Mouse (Mus musculus) spleen, adult 12 weeks (tissue): ENCODE measurements around the gene Gm11938.
"Not testable (repeated sequence)": the region's sequence is repeated elsewhere in the genome, so short reads cannot be mapped to it uniquely, and the experiment has no call there.

Experiments
- DNase-seq: peaks from one replicate; pipeline ENCODE4 v3.0.0; 2022; ENCODE audit warnings: low spot score

Gm11938 gene

DNA sequence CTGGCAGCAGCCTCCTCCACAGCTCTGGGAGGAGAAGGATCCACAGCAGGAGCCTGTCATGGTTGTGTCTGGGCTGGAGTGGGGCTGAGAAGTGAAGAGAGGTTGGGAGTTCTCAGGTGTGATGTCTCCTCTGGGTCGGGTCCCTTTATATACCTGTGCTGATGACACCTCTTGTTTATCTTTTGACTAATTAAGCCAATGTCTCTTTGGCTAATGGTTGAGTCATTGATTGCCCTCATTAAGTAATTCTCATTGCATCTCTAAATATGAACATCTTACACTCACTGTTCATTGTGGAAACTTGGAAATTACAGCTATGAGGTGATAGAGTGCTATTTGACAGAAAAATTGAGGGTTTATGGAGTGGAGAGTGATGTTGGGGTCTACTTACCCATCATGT lies at the start of gene Gm11938:
Gene Gm11938, minus strand, starts transcription at position 101 of the 400 bp plus-strand sequence.
- DNase-seq = not testable (repeated sequence)

- DNase-seq = no peak
Measured at GRCm38 (mm10) chr11:99650136-99650535, 47.0 kb upstream of the Gm11938 start, which contains the start of gene Gm11555. Gene Gm11555, minus strand, starts transcription at chr11:99650236.

DNA sequence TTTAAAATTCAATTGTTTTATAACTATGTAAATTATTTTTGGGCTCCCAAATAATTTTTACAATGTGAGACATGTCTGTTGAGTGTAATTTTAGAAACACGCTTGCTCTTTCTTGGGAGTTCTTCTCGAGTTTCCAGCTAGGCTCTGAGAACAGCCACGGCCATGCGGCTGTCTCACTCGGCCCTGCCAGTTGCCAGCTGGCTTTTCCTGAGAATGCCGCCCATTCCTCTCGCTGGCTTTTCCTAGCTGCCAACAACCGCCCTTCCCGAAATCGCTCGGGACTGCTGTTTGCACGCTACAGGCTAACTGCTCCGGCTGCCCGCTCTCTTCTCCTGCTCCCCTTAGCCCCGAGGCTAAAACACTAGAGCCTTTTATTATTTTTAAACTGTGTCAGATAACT lies 43.3 kb upstream of the Gm11938 start:
- no peak for DNase-seq

DNA sequence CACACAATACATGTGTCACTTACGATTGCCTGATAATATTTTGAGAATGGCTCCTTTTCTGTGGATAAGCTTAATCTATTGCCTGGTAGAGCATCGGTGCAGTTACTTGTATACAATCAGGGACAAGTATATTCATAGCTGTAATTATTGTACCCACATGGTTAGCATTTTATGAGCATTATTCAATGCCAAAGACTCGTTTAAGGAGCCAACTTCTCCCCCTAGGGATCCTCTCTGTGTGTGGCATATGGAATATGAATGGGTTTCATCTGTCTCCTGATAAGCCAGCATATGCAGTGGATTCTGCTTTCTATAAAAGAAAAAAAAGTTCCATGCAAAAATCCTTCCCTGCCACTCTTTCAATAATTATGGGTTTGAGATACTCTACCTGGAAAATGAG lies 41.2 kb upstream of the Gm11938 start:
- no peak for DNase-seq

DNA sequence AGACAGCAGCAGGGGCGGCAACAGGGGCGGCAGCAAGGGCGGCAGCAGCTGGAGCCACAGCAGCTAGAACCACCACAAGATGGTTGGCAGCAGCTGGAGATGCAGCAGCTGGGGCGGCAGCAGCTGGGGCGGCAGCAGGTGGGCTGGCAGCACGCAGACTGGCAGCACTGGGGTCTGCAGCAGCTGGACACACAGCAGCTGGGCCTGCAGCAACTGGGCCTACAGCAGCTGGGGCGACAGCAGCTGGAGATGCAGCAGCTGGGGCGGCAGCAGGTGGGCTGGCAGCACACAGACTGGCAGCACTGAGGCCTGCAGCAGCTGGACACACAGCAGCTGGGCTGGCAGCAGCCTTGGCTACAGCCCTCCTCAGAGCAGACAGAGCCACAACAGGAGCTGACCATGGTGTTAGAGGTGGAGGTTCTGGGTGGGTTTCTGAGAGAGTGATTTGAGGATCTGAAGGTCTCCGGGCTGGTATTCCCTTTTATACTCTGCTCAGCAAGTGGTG lies 40.6 kb upstream of the Gm11938 start, which contains the start of gene Krtap4-7:
Gene Krtap4-7, minus strand, starts transcription at position 455 of the 505 bp plus-strand sequence.
- not testable (repeated sequence) for DNase-seq

- DNase-seq = no peak
Measured at GRCm38 (mm10) chr11:99640926-99641325, 37.8 kb upstream of the Gm11938 start.

DNA sequence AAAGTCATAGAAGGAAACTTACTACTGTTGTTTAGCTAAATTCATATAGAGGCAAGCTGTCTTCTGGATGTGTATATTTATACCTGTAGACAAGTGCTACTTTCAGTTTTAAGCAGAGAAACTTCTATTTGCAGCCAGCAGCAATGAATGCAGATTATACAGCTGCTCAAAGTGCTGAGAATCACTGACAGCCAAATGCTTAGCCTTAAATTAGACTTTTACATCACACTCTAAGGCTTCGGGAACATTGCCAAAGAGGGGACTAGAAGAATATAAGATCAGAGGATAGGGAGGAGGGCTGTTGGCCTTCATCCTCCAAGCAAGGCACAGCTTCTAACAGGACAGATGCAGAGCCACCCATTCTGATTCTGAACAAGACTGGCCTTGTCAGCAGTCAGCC lies 34.0 kb upstream of the Gm11938 start:
- DNase-seq = no peak

DNA sequence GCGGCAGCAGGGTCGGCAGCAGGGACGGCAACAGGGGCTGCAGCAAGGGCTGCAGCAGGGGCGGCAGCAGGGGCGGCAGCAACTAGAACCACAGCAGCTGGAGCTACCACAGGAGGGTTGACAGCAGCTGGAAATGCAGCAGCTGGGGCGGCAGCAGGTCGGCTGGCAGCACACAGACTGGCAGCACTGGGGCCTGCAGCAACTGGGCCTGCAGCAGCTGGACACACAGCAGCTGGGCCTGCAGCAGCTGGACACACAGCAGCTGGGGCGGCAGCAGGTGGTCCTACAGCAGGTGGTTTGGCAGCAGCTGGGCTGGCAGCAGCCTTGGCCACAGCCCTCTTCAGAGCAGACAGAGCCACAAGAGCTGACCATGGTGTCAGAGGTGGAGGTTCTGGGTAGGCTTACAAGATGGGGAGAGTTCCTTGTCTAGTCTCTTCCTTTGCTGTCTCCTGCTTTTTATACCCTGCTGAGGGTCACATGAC lies 31.6 kb upstream of the Gm11938 start, which contains the start of gene Krtap4-2:
Gene Krtap4-2, minus strand, starts transcription at position 432 of the 482 bp plus-strand sequence.
- no peak for DNase-seq

GRCm38 (mm10) chr11:99633293-99633692 lies 30.2 kb upstream of the Gm11938 start:
- DNase-seq = no peak

- DNase-seq = no peak
Measured at GRCm38 (mm10) chr11:99630890-99631289, 27.8 kb upstream of the Gm11938 start.

DNA sequence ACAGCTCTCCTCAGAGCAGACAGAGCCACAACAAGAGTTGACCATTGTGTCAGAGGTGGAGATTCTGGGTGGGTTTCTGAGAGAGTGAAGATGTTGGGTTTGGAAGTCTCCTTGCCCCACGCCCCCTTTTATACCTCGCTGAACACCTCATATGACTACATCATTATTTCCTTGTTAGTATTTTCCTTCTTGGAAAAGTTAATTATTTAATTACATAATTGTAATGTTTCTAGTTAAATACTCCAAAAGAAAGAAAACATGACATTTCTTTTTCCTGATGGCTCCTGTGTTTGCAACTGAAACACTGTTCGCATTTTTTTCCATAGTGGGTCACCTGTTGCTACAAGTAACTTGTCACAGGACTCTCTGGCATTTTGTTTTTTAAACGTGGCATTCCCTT lies 25.0 kb upstream of the Gm11938 start, which contains the start of gene Krtap4-1:
Gene Krtap4-1, minus strand, starts transcription at position 101 of the 400 bp plus-strand sequence.
- no peak for DNase-seq

- DNase-seq = no peak
Measured at GRCm38 (mm10) chr11:99620335-99620734, 17.2 kb upstream of the Gm11938 start, which contains the start of gene Gm11562. Gene Gm11562, minus strand, starts transcription at chr11:99620435.

DNA sequence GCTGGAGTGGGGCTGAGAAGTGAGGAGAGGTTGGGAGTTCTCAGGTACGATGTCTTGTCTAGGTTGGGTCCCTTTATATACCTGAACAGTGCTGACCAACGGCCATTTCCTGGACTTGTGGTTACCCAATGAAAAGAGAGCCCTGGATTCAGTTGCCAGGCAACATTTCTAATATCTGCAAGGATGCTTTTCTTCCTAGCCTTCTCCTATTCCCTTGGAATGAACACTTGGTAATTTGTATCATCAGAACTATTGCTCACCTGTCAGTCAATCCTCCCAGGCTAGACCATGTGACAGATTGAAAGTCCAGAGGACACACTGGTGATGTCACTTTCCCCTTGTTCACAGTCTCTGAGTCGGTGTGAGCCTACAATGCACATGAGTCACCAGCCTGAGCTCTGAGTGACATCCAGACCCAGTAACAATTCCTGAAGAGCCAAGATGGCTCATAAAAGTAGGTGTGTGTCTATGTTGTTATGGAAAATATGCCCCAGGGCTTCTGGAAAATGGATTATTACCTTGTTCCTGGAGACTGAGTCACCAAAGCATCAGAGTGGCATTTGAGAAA lies 11.8 kb upstream of the Gm11938 start, which contains the start of gene Krtap2-4:
Gene Krtap2-4, minus strand, starts transcription at position 51 of the 568 bp plus-strand sequence.
- DNase-seq = no peak

- DNase-seq = not testable (repeated sequence)
Measured at GRCm38 (mm10) chr11:99610089-99610488, 7.0 kb upstream of the Gm11938 start, which contains the start of gene Gm11937. Gene Gm11937, minus strand, starts transcription at chr11:99610189.

DNA sequence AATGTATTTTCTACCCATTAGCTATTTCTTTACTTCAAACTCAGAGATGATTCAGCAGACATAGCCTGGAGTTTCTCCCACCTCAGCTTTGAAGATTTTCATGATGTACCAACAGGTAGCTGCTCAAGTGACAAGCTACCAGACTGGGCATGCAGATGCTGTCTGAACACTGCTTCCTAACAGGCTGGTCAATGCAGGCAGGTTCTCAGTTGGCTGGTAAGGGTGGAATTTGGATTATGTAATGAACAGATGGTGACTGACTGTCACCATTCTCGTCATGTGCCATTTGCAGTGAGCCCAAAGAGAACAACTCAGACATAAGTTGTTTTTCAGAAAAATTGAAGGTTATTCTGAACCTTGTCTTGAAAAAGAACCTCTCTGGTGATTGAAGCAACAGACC lies 6.0 kb upstream of the Gm11938 start:
- DNase-seq = no peak

- DNase-seq = not testable (repeated sequence)
Measured at GRCm38 (mm10) chr11:99597742-99598141, 5.4 kb downstream of the Gm11938 start, which contains the start of gene Krtap9-3. Gene Krtap9-3, minus strand, starts transcription at chr11:99598105.

- DNase-seq = no peak
Measured at GRCm38 (mm10) chr11:99590981-99591380, 12.1 kb downstream of the Gm11938 start, which contains the start of gene Krtap1-3. Gene Krtap1-3, minus strand, starts transcription at chr11:99591339.

DNA sequence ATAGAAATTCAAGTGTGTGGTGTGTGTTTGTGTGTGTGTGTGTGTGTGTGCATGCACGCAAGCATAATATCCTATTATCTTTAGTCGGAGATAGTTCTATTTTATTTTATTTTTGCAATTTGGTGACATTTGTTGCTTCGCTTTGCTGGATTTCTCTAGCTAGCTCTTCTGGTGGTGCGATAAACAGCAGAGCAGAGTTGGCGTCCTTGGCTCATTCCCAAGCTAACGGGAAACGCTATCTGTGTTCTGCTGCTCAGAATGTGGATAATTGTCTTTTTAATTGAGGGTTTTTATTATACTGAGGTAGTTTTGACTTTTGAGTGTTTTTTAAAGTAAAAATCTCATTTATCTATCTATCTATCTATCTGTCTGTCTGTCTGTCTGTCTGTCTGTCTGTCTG lies 18.0 kb downstream of the Gm11938 start:
- DNase-seq = no peak

DNA sequence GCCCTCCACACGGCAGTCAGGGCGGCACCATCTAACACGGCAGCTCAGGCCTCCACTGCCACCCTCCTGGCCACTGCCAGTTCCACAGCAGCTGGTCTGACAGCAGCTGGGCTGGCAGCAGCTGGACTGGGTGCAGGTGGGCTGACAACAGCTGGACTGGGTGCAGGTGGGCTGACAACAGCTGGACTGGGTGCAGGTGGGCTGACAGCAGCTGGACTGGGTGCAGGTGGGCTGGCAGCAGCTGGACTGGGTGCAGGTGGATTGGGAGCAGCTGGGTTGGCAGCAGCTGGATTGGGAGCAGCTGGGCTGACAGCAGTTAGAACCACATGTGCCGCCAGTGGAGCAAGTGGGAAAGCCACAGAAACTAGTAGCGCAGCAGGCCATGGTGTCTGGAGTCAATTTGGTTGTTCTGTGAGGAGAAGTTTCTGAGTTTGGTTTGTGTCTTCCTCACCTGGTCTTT lies 19.8 kb downstream of the Gm11938 start, which contains the start of gene Krtap1-4:
Gene Krtap1-4, minus strand, starts transcription at position 410 of the 460 bp plus-strand sequence.
- no peak for DNase-seq

DNA sequence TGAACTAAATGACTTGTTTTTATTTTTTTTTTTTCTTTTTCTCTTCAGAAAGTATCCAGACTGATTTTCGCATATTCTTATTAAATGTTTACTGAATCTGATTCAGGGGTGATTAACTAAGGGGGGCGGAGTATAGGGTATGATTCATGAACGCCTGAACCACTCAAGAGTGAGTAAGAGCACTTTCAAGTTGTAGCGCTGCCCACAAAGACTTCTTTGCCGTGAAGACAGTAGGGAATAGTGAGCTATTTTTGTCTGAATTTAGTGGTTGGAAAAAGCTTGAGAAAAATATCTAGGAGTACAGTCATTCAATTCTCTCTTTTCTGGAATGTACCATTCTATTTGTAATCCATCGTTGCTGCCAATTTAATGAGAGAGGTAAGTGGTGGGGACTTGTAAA lies 21.5 kb downstream of the Gm11938 start:
- DNase-seq = no peak

DNA sequence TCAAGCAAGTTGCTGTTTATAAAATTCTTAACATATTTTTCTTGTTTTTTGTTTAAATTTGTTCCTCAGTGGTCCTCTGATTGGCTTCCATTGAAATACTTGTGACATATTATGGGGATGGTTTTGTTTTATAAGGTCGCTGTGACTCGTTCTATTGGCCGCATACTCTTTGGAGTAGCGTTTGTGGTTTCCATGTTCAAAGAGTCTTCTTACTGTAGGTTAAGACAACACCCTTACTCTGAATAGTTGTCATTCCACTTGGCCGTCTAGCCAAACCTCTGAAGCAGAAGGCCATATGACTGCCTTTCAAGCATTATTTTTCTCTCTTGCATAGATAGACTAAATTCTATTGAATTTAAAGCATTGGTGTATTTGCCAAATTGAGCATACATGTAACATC lies 22.1 kb downstream of the Gm11938 start:
- DNase-seq = no peak

DNA sequence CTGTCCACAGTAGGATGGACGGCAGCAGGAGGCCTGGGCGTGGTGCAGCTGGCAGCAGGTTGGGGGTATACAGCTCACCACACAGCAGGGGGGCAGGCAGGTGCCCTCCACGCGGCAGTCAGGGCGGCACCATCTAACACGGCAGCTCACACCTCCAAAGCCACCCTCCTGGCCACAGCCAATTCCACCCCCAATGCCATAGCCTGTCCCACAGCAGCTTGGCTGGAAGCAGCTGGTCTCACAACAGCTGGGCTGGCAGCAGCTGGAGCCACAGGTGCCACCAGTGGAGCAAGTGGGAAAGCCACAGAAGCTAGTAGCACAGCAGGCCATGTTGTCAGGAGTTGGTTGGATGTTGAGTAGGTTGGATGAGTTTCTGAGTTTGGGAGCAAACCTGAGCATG lies 22.5 kb downstream of the Gm11938 start, which contains the start of gene Krtap1-5:
Gene Krtap1-5, minus strand, starts transcription at position 381 of the 400 bp plus-strand sequence.
- DNase-seq = no peak

GRCm38 (mm10) chr11:99574106-99574505 lies 29.0 kb downstream of the Gm11938 start:
- DNase-seq = peak; percentile 7
